Mouse (Mus musculus): ENCODE results near the gene Dnaic2.

Dnaic2 gene

DNA sequence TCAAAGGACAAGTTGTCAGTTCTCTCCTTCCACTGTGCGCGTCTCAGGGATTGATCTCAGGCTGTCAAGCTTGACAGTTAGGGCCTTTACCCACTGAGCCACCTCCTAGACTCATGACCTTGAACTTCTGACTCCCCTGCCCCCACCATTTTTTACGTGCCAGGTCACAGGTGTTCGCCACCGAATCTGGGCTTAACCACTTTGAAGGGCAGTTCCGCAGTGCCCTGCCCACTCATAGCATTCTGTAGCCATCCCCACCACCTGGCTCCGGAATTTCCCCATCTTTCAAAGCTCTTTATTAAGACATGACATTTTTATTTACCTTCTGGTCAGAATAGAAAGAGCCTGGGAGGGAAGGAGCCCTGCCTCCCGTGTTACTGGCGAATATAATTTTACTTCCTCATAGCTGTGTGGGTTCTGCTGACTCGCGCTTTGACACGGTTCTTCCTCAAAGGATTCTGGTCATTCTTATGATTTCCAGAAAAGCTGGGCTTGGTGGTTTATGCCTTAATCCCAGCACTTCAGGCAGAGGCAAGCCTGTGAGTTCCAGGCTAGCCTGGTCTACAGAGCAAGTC, 20.4 kb downstream of the Dnaic2 start:
- DNase-seq (ENCODE audit: low spot score): no peak

DNA sequence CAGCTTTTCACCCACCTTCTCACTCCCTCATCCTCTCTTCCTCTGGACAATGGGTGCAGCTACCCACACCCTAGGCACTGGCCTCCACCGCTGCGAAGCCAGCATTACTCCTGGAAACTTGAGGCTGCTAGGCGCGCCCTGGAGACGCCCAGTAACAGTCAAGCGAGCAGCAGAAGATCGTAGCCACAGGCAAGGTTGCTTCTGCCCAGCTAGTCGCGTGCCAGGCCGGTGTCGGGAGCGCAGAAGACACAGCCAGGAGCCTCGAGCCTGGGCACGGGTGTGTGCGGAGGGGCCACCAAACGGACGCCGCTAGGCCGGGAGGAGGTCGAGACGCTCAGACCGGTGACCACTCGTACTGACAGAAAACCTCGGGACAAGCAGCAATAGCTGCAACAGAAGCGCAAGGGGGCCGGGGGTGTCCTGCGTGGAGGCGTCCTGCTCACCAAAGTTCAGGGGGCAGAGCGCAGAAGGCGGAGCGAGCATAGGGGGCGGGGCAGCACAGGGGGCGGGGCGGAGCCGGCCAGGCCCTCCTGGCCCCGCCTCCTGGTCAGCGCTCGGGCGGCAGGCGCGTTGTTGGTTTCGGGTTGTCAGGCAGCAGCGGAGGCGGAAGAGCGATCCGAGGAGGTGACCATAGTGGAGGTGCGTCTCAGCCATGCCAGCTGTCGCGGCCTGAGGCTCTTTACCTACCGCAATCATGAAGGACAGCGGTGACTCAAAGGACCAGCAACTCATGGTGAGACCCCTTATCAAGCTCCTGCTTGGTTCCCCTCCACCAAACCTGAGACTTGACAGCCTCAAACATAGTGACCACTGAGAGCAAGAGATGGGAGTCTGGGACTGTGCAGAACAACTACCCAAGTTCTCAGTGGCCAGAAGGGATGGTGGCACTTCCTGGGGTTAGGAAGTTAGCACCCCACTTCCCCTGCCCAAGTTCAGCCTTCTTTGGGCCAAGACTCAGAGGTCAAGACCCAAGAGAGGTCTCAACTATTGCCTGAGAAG, 37.9 kb downstream of the Dnaic2 start, which contains the start of gene Kif19a:
Kif19a (plus strand) TSS at position 569 of the 999 bp plus-strand sequence.
- DNase-seq (ENCODE audit: low spot score): no peak

DNA sequence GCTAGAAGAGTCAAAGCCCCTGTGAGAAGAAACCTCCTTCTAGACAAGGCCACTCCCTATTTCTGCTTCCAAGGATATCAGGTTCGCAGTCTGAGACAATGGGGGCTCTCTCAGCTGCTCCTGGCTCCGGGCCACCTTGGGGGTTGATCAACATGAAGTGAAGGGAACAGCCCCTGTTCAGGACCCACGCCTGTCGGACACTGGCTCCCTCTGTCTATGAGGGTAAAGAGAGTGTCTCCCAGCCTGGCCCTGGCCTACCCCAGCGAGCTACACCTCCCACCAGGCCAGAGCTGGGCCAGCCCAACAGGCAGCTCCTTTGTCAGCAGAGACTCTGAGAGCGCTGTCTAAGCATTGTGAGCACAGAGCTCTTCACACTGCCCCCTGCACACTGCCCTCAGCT, 42.7 kb downstream of the Dnaic2 start:
- no peak for DNase-seq (ENCODE audit: low spot score)

DNA sequence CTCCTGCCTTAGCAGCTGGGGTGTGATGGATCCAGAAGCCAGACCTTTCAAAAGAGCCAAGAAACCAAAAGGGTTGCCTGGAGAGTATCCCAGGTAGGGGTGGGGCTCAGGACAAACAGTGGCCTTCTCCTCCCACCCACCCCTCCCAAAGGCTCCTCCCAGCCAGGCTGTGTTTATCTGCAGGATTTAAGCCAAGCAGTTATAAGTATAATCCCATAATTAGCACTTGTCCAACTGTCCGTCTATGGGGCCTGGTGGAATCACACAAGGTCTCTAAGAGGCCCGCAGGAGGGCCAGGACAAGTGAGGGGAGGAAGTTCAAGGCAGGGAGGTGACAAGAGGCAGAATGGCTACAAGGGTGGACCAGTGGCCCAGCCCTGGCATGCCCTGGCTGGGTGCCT, 44.7 kb downstream of the Dnaic2 start:
- no peak for DNase-seq (ENCODE audit: low spot score)

DNA sequence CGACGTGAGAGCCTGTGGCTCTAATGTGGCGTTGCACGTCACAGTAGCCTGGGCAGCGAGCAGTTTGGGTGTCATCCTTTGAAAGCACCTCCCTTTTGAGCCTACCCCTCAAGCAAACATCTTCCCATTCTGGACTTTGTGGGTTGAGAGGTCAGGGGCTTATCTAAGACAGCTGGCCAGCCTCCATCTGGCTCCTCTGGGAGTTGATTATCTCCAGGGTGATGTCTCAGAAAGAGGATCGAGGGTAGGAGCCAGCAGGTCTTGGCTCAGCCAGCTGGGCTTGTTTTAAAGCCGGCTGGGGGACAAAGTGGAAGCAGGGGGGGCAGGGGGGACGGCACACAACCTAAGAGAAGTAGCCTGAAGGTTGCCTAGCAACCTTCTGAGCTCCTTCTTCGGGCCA, 52.9 kb downstream of the Dnaic2 start:
- DNase-seq (ENCODE audit: low spot score): no peak

DNA sequence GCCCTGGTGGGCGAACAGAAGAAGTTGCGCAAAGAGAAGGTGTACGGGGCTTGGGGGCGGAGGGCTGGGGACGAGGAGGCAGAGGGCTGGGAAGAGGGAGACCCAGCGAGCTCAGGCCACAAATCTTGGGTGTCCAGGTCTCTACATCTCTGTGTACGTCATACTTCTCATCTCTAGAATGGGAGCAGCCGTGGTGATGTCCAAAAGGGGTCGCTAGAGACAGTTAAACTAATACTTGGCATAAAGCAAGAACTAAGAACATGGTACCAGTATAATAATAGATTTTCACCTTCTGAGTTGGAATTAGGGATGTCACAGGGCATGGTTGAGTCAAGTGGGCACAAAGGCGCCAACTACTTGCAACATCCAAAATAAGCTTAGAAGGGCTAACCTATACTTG, 58.7 kb downstream of the Dnaic2 start:
- DNase-seq (ENCODE audit: low spot score): no peak

DNA sequence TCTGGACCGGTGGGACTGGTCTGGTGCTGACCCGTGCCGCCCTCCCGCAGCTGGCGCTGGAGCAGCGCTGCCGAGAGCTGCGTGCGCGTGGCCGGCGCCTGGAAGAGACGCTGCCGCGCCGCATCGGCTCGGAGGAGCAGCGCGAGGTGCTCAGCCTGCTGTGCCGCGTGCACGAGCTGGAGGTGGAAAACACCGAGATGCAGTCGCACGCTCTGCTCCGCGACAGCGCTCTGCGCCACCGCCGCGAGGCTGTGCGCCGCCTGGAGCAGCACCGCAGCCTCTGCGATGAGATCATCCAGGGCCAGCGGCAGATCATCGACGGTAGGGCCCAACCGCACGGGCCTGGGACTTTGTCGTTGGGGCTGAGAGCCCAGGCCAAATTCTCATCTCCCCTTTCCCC, 59.1 kb downstream of the Dnaic2 start:
- no peak for DNase-seq (ENCODE audit: low spot score)

DNA sequence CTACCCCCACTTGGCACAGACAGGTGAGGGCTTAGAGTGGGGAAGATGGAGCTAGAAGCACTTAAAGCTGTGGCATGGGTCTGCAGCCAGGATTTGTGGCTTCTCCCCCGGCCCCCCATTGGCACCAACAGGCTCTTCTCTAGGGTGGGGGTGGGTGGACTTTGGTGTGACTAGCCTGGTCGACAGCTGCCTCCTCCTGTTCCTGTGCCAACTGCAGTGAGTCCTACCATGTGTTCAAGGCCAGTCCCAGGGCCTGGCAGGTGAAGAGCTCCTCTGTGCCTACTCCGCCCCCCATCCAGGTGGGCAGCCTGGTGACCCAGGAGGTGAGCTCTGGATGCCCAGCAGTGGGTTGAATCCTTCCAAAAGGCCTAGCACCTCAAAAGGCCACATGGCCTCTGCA, 60.4 kb downstream of the Dnaic2 start:
- DNase-seq (ENCODE audit: low spot score): no peak

DNA sequence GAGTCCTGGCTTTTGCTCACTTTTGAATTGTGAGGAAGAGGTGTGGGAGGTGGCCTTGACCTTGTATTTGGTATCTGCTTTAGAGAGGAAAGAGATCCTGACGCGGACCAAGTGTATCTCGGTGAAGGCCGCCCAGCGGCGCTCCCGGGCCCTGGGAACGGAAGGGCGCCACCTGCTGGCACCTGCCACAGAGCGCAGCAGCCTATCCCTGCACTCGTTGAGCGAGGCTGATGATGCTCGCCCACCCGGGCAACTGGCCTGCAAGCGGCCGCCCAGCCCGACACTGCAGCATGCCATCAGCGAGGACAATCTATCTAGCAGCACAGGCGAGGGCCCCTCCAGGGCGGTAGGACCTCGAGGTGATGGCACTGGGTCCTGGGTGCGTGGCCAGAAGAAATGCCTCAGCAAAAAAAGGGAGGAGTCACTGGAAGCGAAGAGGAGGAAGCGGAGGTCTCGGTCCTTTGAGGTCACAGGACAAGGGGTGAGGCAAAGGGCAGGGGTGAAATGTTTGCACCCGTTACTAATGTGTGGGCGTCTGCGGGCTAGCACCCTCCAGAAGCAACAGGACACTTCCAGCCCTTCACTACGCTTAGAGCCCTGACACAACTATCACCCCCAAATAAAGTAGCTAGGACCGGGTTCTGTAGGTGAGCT, 62.0 kb downstream of the Dnaic2 start:
- DNase-seq (ENCODE audit: low spot score): peak; percentile 54

DNA sequence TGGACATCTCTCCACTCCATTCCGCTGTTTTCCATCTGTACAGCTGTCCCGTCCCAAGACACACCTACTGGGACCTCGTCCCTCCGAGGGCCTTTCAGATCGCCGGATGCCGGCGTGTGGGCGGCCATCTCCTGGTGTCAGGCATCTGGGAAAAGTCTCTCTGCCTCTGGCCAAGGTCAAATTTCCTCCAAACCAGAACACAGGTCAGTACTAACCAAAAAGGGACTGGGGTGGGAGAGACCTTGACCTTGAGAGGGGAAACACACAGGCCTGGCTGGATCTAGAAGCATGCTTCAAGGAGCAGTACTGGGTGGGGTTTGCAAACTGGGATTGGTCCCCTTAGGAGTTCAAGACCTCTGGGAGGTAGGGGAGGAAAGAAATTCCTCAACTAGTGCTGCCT, 62.5 kb downstream of the Dnaic2 start:
- no peak for DNase-seq (ENCODE audit: low spot score)

DNA sequence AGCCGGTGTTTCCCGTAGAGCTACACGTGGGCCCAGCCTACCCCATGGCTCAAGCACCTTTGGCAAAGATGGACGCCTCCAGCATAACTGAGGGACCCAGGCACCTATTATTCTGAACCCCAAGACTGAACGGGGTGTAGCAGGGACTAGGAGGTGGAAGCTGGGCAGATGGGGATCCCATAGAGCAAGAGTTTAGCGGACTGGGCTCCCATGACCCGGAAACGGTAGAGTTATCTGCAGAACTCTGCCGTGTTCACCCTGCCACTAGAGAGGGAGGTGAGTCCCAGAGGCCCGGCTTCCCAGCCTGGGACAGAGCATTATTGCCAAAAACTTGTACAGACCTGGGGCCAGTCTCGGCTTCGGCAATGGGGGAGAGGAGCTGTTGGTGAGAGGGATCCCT, 63.0 kb downstream of the Dnaic2 start:
- no peak for DNase-seq (ENCODE audit: low spot score)

DNA sequence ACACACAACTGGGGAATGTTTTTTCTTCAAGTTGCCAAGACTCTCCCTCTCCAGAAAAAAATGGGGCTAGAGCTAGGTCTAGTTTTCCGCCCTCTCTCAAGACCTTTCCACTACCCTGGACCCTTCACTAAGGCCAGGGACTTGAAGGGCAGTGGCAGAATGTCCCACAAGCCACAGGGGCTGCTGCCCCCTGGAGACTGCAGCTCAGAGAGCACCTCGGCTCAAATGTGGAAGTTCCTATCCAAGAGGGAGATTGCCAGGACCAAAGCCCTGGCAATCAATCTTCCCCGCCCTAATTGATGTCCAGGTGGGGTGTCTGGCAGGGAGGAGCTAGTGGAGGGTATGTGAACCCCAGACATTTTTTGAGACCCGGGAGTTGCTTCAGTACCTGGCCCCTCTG, 63.6 kb downstream of the Dnaic2 start:
- no peak for DNase-seq (ENCODE audit: low spot score)

DNA sequence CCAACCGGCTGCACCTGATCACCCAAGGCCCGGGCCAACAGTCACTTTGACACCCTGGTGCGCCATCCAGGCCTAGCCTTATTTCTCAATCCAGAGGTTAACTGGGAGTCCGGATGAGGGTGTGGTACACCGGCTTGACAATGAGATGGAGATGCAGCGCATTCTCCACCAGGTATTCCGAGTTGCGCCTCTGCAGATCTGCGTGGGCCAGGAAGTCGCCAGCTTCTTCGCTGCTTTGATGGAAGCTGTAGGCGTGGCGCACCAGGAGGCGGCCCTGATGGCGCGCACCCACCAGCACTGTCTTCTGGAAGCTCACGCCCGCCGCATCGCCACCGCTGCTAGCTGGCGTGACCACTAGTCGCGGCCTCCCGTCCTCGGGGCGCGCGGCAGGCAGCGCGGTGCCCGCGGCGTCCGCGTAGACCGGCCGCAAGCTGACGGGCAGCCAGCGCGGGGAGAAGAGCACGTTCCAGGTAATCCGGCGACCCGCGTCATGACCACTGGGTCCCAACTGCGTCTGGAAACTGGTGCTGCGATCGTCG, 64.2 kb downstream of the Dnaic2 start:
- DNase-seq (ENCODE audit: low spot score): no peak

DNA sequence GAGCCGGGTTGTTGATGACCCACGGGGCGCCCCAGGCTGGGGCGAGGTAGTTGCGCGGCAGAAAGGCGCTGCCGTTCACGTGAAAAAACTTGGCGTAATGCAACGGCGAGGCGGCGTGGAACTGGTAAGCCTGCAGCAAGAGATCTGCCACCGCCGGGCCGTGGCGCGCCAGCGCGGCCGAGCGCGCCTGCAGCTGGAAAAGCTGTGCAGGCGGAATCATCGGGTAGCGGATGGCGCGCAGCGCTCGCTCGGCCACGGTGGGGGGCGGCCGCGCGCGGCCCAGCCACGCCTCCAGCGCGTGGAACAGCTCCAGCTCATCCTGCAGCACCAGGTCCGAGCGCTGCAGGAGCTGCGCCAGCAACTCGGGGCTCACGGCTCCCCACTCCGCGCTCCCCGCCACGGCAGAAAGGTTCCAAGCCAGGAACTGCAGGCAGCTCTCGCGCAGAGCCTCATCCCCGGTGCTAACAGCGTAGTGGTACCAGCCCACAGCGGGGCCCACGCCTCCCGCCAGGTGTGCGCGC, 64.7 kb downstream of the Dnaic2 start:
- DNase-seq (ENCODE audit: low spot score): no peak

DNA sequence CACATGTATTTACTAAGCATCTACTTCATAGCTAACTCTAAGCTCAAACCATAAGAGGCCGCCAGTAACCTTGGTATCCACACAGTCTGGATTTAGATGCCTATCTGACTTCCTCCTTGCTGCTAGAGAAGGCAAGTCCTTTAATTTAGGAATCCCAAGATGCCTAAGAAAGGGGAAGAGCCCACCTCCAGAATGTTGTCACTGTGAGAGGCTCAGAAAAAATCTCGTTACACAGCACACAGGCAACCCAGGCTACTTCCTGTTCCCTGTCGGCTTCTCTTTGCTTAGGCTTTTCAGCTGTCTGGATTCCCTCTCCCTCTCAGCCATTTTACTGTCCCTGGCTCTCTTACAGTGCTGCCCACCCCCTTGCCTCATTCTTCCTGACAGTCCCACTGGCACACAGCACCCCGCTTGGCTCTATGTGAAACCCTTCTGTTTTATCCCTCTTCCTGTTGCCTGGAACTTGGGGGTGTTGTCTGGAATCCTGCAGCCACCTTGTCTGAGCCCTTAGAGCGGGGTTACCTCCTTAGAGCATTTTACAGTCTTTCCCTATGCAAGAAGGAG, 65.8 kb downstream of the Dnaic2 start:
- DNase-seq (ENCODE audit: low spot score): no peak

DNA sequence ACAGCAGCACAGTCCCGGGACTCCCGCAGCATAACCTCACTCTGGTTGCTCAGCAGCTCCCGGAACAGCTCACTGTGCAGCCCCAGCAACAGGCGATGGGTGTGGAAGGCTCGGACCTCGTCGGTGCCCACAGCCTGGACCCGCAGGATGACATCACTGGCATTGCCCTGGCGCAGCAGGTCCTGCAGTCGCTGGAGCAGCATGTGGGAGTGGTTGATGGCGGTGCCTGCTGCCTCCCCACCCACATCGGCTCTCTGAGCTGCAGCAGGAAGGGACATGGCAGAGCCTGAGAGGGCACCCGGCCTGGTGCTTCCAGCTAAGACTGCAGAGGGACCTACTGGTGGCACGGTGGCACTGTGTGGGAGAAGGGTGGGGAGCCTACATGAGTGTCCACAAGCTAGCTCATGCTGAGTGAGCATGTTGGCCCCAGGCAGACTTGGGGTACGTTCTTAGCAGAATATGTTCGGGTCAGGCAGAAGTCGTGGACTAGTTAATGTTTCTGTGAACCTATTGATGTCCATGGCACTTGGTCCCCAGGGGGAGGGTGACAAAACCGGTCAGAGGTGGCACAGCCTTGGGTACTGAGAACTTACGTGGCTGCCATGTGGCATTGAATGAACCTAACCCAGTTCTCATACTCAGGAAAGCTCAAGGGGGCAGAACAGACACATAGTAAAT, 66.8 kb downstream of the Dnaic2 start:
- no peak for DNase-seq (ENCODE audit: low spot score)

DNA sequence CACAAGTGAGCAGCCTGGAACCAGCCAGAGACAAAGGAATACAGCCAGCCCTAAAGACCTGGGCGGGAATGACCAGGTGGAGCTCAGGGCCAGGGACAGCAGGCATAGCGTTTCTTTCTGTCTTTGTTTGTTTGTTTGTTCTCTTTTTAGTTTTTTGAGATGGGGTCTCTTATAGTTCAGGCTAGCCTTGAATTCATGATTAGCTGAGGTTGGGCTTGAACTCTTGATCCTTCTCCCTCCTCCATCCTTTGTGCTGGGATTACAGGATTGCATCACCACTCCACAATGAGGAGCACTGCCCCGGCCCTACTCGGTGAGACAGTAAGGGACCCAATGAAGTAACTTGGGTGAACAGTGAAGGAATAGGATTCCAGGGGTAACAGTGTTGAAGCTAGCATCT, 67.5 kb downstream of the Dnaic2 start:
- DNase-seq (ENCODE audit: low spot score): no peak

DNA sequence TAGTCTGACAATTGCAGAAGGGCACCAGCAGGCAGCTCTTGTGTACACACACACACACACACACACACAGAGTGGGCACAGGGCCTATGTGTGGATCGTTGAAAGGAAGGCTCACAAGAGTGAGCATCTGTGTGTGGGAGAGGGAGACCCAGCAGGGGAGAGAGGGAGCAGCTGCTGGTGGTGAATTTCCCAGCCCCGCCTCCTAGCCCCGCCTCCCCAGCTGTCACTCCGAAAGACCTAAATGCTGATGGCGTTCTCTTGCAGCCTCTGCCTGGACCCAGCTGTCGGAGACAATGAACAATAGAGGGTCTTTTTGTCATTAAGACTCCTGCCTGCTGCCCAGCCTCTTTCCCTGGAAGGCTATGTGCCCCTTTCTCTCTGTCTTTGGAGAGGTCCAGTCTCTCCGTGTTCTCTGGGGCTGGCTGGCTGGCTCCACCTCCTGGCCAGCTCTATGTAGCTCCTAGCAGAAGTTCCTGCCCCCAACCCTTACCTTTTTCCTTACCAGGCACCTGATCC, 68.1 kb downstream of the Dnaic2 start:
- DNase-seq (ENCODE audit: low spot score): no peak

DNA sequence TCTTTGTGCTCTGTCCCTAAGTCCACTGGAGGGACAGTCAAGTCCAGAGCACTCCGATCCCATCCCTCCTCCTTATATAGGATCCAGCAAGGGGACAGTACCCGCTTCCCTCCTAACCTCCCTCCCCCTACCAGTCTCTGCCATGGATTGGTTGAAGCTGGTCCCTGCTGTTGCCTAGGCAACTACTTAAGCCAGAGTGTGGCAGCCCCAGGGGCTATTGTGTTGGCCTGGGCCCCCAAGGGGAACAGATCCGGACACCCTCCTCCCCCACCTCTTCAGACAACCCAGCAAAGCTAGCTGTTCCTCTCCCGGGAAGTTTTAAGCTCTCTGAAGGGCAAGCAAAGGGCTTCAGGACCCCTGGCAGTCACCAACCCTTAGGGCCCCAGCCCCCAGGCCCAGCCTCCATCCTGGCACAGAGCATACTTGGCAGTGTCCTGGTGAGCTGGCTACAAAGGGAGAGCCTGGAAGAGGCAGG, 68.7 kb downstream of the Dnaic2 start, which contains the start of gene Btbd17:
Btbd17 (minus strand) TSS at position 98 of the 475 bp plus-strand sequence.
- no peak for DNase-seq (ENCODE audit: low spot score)

DNA sequence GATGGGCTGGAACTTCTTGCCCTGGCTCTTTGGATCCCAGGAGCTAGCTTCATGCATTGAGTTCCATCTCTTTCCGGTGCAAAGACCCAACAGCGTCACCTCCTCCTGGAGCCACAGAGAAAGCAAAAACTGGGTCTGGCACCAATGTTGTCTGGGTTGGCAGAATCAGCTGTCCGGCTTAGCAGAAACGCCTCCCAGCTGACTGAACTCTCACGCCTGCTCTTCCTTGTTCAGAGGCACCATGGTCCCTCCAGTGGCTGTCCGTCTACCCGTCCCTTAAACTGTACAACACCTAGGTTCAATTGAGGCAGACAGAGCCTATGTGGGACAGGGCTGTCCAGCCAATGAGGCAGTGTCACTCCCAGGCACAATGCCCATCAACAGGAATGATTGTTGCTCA, 70.0 kb downstream of the Dnaic2 start:
- no peak for DNase-seq (ENCODE audit: low spot score)

DNA sequence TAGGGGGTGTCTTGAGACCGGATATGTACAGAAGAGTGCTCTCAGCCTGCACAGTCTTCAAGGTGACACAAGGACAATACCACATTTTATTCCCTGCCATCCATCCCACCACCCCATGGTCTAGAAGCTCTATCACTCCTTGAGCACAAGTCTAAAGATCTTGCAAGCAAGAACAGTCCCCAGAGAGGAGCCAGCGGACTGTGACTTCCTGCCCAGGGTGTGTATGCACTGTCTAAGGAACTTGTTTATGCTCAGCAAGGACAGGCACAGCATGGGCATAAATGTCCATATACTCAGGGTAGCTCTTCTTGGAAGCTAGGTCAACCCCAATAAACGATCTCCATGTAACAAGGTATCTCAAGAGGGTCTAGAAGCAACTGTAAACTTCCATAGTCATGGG, 70.8 kb downstream of the Dnaic2 start:
- DNase-seq (ENCODE audit: low spot score): no peak
